Mouse (Mus musculus) limb, embryonic 15.5 days (tissue): ENCODE data around the gene Vsig8. TPM values are rescaled to one million over a fixed set of nuclear protein-coding genes. Genes with fewer than 3 reads are reported as not detected.

ENCODE experiments used
- ATAC-seq: fragments of 200-750 bp; cut with Nextera tagmentation; 2 replicates; pipeline ENCODE4 v1.8.0; 2017; ENCODE audit warnings: low read depth, moderate TSS enrichment; ENCODE audit not compliant: insufficient number of reproducible peaks, low FRiP score, low TSS enrichment
- H3K27ac ChIP-seq: fragments of 300-500 bp; sonication (generic); 2 replicates; pipeline ENCODE4 v1.5.1; 2015; ENCODE audit warnings: moderate library complexity, mild to moderate bottlenecking, inconsistent platforms
- H3K27me3 ChIP-seq: fragments of 300-500 bp; sonication (generic); 2 replicates; pipeline ENCODE4 v1.6.1; 2015; ENCODE audit warnings: inconsistent platforms
- H3K36me3 ChIP-seq: fragments of 300-500 bp; sonication (generic); 2 replicates; pipeline ENCODE4 v1.6.1; 2015; ENCODE audit warnings: inconsistent platforms
- H3K4me1 ChIP-seq: fragments of 300-500 bp; sonication (generic); 2 replicates; pipeline ENCODE4 v1.6.1; 2015; ENCODE audit warnings: inconsistent platforms
- H3K4me2 ChIP-seq: fragments of 300-500 bp; sonication (generic); 2 replicates; pipeline ENCODE4 v1.6.1; 2015; ENCODE audit warnings: mild to moderate bottlenecking, inconsistent platforms
- H3K4me3 ChIP-seq: fragments of 300-500 bp; sonication (generic); 2 replicates; pipeline ENCODE4 v1.5.1; 2015; ENCODE audit warnings: mild to moderate bottlenecking, inconsistent platforms
- H3K9ac ChIP-seq: fragments of 300-500 bp; sonication (generic); 2 replicates; pipeline ENCODE4 v1.6.1; 2015; ENCODE audit warnings: inconsistent platforms
- H3K9me3 ChIP-seq: fragments of 300-500 bp; sonication (generic); 2 replicates; pipeline ENCODE4 v1.6.1; 2016; ENCODE audit warnings: inconsistent platforms
- WGBS: fragments of 180-500 bp; shearing (Covaris S2); methylation state at CpG from one replicate; pipeline ENCODE4 v1.1.7; 2015; 5-methylcytosine and 5-hydroxymethylcytosine counted together
- polyA plus RNA-seq: library from polyadenylated mRNA; unstranded; fragments of >200 nt; fragmentation: Nextera tagmentation; extraction: Ambion mirVana; gene quantifications from 2 replicates; pipeline ENCODE4 v1.2.1, GENCODE M21; 2015

Gene Vsig8
- 3.7 and 3.8 TPM in 2 replicates for polyA plus RNA-seq

DNA sequence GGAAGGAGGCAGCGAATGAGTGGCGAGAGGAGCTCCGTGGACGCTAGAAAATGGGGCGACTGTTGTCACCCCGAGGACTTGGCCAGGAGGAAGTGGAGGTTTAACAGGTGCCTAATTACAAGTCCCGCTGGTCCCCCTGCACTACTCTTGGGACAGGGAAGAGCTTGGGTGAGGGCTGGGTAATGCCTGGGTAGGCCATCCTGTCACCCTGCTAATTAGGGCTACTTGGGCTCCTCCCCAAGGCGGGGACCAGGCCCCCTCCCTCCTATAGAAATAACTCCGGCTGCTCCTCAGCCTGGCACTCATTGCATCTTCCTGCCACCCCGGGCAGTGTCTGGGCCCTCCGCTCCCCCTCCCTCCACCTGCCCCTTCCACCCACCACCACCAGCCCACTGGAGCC, at the start of gene Vsig8:
Gene Vsig8 (plus strand): TSS at position 301 of the 400 bp plus-strand sequence.
- WGBS = 69% methylated on average over 11 of the region's 11 CpGs
- H3K9me3 ChIP-seq = no peaks in the 10 kb centered on the region
- H3K9ac ChIP-seq = no peak within 1 kb of the TSS
- no peak within 1 kb of the TSS for H3K4me3 ChIP-seq
- H3K4me2 ChIP-seq = no peak within 1 kb of the TSS
- H3K36me3 ChIP-seq = no peaks in the 10 kb centered on the region
- peaks cover 9% of the 10 kb centered on the region for H3K27me3 ChIP-seq
- no peak for ATAC-seq
- peaks cover 19% of the 10 kb centered on the region for H3K4me1 ChIP-seq
- no peak within 1 kb of the TSS for H3K27ac ChIP-seq

DNA sequence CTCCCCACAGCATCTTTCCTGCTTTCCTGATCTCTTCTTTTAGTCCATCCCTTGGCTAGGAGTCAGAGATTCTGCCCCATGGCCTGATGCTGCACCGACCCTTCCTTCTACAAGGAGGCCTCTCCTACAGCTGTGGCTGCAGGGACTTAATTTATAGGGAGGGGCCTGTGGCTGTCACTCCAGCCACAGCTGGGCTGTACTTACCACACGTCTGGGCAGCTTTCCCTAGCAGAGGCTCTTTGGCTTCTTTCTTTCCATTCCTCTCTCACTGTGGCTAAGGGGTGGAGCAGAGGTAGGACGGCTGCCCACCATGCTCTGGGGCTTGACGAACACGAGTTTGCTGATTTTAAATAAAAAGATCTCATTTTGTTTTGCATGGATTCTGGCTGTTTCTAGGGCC, 48.7 kb upstream of the Vsig8 start:
- Histone ChIP-seq H3K36me3 (peaks cover 18% of the 10 kb centered on the region), H3K4me1 (peaks cover 48% of the 10 kb centered on the region), H3K4me2 (no peak overlapping the region), H3K9me3 (no peaks in the 10 kb centered on the region), H3K4me3 (no peak overlapping the region), H3K9ac (no peak overlapping the region), H3K27me3 (no peaks in the 10 kb centered on the region), H3K27ac (peak overlapping the region; percentile 47; the same call in 1 of the 2 replicates)
- WGBS = 34% methylated on average over 5 of the region's 5 CpGs
- peak; percentile 18; the same call in 1 of the 2 replicates for ATAC-seq

DNA sequence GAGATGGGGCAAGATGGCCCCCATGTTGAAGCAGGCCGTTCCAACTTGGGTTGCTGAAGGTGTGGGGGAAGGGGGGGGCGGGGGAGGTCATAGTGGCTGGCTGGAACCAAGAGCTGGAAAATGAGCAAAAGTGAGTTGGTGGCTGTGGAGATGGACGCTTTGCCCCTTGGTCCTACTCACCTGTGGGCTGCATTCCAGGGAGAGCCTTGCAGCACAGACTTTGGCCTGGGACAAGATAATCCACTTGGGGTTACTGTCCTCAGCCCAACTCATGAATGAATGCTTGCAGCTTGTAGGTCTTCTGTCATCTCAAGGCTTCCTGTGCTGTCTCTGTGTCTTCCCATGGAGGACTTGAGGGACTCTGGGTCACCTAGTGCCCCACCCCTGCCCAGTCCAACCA, 48.0 kb upstream of the Vsig8 start:
- Histone ChIP-seq H3K9me3 (no peaks in the 10 kb centered on the region), H3K27me3 (no peaks in the 10 kb centered on the region), H3K4me1 (peaks cover 41% of the 10 kb centered on the region), H3K36me3 (peaks cover 18% of the 10 kb centered on the region), H3K4me2 (no peak overlapping the region), H3K27ac (0 out of 2 replicates have a peak overlapping the region, but pooled peaks have one; percentile 47), H3K9ac (no peak overlapping the region), H3K4me3 (no peak overlapping the region)
- WGBS = 80% methylated on average over 3 of the region's 3 CpGs
- ATAC-seq = no peak

DNA sequence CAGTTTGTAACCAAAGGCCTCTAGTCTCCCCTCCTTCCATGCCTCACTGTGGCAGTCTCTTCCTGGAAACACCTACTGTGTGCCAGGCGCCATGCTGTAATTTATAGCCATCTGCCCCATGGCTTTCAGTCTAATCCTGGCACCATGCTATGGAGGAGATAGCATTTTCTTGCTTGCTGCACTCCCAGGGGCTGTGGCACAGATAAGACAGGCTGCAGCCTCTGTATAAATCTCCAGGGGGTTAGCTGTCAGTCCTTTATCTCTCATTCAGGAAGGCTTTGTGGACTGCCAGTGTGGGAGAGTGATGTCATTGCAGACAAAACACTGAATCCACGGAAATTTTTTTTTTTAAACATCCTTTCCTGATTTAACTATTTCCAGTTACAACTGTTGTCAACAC, 47.6 kb upstream of the Vsig8 start:
- H3K36me3 ChIP-seq = peaks cover 18% of the 10 kb centered on the region
- peaks cover 40% of the 10 kb centered on the region for H3K4me1 ChIP-seq
- H3K27me3 ChIP-seq = no peaks in the 10 kb centered on the region
- ATAC-seq = no peak
- H3K9me3 ChIP-seq = no peaks in the 10 kb centered on the region
- H3K4me2 ChIP-seq = no peak overlapping the region
- H3K4me3 ChIP-seq = no peak overlapping the region
- H3K9ac ChIP-seq = no peak overlapping the region
- WGBS = 53% methylated on average over 2 of the region's 2 CpGs
- no peak overlapping the region for H3K27ac ChIP-seq

DNA sequence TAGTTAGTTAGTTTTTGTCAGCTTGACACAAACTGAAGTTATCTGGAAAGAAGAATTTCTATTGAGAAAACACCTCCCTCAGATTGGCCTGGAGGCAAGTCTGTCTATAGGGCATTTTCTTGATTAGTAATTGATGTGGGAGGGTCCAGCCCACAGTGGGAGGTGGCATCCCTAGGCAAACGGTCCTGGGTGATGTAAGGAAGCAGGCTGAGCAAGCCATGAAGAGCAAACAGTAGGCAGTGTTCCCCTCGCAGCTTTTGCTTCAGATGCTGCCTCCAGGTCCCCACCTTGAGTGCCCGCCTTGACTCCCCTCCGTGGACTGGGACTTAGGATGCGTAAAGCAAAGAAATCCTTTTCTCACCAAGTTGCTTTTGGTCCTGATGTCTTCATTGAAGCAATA, 46.5 kb upstream of the Vsig8 start:
- 82% methylated on average over 5 of the region's 5 CpGs for WGBS
- no peak for ATAC-seq
- H3K4me3 ChIP-seq = no peak overlapping the region
- no peak overlapping the region for H3K27ac ChIP-seq
- H3K9ac ChIP-seq = no peak overlapping the region
- H3K9me3 ChIP-seq = no peaks in the 10 kb centered on the region
- no peak overlapping the region for H3K4me2 ChIP-seq
- H3K36me3 ChIP-seq = peaks cover 18% of the 10 kb centered on the region
- H3K4me1 ChIP-seq = peaks cover 40% of the 10 kb centered on the region
- H3K27me3 ChIP-seq = no peaks in the 10 kb centered on the region

DNA sequence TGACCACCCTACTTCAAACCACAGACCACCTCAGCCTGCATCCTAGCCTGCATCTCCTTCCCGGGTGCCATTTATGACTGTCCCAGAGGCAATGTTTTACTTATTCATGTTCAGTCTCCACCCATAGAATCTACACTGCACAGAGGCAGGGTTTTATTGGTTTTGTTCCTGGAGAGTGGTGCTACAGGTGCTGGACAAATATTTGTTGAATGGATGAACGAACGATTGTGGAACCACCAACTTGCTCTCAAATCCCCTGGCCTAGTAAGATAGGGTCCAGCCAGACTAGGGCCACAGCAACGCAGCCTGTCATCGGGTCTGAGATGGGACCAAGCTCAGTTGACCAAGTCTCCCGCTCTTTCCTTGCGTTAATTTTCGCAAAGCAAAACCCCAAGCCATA, 45.8 kb upstream of the Vsig8 start:
- no peak overlapping the region for H3K4me2 ChIP-seq
- no peak for ATAC-seq
- no peak overlapping the region for H3K27ac ChIP-seq
- H3K27me3 ChIP-seq = no peaks in the 10 kb centered on the region
- no peaks in the 10 kb centered on the region for H3K9me3 ChIP-seq
- H3K36me3 ChIP-seq = peaks cover 15% of the 10 kb centered on the region
- peaks cover 33% of the 10 kb centered on the region for H3K4me1 ChIP-seq
- 32% methylated on average over 8 of the region's 8 CpGs for WGBS
- H3K9ac ChIP-seq = no peak overlapping the region
- no peak overlapping the region for H3K4me3 ChIP-seq

DNA sequence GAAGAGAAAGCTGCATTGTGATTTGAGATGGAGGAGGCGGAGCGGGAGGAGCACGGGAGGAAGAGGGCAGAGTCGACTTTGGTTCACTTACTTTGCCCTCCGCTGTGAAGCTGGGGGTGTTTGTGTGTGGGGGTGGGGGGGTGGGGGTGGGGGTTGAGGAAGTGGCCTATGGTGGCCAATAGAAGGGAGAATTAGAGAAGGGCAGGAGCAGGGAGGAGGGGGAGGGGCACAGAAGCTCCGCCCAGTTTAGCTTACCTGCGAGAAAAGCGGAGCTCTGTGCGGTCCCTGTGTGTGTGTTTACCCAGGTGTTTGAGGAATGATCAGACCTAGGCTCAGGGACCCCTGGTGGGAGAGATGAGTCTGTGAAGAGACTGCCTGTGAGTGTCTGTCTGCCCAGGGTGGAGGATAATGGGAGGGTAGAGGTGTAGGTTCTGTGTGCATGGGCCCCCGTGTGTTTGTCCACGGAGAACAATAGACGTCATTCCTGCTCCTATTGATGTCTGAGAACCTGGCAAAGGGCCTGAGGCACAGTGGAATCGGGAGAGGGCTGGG, 45.2 kb upstream of the Vsig8 start:
- Histone ChIP-seq H3K27me3 (no peaks in the 10 kb centered on the region), H3K9ac (no peak overlapping the region), H3K4me2 (no peak overlapping the region), H3K36me3 (peaks cover 10% of the 10 kb centered on the region), H3K4me1 (peaks cover 29% of the 10 kb centered on the region), H3K4me3 (no peak overlapping the region), H3K27ac (no peak overlapping the region), H3K9me3 (no peaks in the 10 kb centered on the region)
- no peak for ATAC-seq
- 31% methylated on average over 13 of the region's 13 CpGs for WGBS

DNA sequence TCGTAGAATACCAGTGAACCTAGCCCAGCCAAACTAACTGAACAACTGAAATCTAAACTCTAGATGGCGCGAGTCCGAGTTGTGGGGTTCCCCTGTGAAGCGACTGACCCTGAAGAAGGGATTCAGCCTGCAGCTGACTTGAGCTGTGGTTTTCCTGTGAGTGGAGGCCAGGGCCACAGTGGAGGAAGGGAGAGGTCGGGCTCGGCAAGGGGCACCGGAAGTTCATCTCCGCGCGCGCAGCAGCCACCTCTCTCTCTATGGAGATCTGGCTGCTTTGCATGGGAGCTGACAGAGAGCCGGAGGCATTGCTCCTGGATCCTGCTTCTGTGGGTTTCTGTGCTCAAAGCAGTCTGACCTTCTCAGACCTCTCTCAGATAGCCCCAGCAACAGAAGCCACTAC, 42.8 kb upstream of the Vsig8 start:
- Histone ChIP-seq H3K27ac (peak overlapping the region; percentile 57), H3K4me1 (peaks cover 14% of the 10 kb centered on the region; the same call in 1 of the 2 replicates), H3K27me3 (no peaks in the 10 kb centered on the region), H3K4me2 (no peak overlapping the region), H3K9ac (no peak overlapping the region), H3K9me3 (no peaks in the 10 kb centered on the region), H3K4me3 (no peak overlapping the region), H3K36me3 (no peaks in the 10 kb centered on the region; the same call in 1 of the 2 replicates)
- 28% methylated on average over 13 of the region's 13 CpGs for WGBS
- ATAC-seq = no peak

DNA sequence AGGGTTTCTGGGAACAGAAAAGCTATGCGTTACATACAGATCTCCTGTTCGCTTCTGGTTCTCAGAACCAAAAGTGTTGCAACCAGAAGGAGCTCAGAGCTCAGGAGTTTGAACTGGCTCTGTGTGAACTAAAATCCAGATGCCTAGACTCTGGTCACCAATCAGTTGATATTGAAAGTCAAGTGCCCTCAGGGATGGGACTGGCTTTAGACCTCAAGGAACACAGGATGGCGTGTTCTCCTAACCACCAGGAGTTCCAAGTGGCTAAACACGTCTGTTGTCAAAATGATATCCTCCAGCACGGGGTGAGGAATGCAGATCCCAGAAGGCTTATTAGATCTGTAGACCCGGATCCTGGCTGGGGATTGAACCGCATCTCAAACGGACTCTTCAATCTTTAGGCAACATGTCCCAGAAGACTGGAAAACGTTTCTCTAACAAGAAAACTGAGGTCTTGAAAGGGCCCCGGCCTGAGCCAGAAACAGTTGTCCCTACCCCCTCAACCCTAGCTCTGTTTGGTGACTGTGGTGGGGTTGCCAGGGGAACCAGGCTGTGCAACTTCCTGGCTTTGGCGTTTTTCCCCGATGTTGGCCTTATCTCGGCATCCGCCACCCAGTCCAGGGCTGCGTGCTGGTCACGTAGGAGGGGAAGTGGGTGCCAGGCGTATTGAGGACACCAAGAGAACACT, 42.1 kb upstream of the Vsig8 start:
- WGBS = 65% methylated on average over 17 of the region's 17 CpGs
- H3K27me3 ChIP-seq = no peaks in the 10 kb centered on the region
- H3K9me3 ChIP-seq = no peaks in the 10 kb centered on the region
- H3K4me2 ChIP-seq = no peak overlapping the region
- no peak overlapping the region for H3K4me3 ChIP-seq
- no peak overlapping the region for H3K9ac ChIP-seq
- H3K27ac ChIP-seq = peak overlapping the region; percentile 57
- peaks cover 12% of the 10 kb centered on the region; the same call in 1 of the 2 replicates for H3K4me1 ChIP-seq
- no peak for ATAC-seq
- H3K36me3 ChIP-seq = no peaks in the 10 kb centered on the region; the same call in 1 of the 2 replicates

DNA sequence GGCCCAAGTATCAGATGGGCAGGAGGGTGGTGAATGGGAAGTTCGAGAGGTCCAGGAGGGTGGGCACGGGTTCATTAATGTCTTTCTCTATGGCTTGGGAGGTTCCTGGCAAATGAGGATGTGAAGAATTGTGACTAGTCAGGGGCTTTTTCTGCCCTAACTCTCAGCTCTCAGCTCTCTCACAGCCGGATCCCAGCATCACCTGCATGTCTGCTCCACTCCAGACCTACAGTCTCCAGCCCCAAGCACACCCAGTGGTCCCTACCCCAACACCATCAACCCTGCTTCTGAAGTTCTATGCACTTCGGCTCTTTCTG, 41.6 kb upstream of the Vsig8 start:
- H3K9ac ChIP-seq = no peak overlapping the region
- ATAC-seq = no peak
- H3K36me3 ChIP-seq = no peaks in the 10 kb centered on the region
- WGBS = 70% methylated on average over 4 of the region's 4 CpGs
- H3K4me2 ChIP-seq = no peak overlapping the region
- no peaks in the 10 kb centered on the region for H3K9me3 ChIP-seq
- H3K4me1 ChIP-seq = peaks cover 12% of the 10 kb centered on the region; the same call in 1 of the 2 replicates
- H3K27me3 ChIP-seq = no peaks in the 10 kb centered on the region
- H3K27ac ChIP-seq = no peak overlapping the region; the same call in 1 of the 2 replicates
- no peak overlapping the region for H3K4me3 ChIP-seq

DNA sequence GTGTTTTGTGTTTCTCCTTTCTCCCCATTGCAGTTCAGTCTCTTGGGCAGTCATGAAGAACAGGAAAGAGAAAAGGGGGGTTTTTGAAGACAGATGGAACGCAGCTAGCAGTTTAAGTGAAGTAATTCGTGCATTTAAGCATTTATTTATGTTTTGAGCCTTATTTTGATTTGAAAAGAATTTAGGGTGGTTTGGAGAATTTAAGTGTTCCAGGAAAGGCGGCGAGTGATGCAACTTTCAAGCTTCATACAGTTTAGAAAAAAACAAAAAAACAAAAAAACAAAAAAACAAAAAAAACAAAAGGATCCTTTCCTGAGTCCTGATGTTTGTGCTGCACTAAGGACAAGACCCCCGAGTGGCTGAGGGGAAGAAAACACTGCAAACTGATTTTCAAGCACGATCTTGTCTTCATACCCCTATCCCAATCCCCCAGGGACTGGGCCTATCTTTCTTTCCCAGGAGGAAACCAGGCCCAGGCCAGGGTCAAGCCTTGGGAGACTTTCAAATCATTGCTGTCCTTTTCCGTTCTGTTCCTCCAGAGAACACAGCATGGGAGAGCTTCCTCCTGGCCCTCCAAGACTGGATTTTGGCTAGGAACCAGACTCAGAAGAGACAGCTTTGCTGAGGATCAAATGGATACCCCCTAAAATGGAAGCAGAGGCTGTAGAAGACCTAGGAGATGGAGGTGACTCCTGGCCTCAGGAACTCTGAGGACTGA, 41.0 kb upstream of the Vsig8 start:
- ATAC-seq = no peak
- Histone ChIP-seq H3K4me1 (peaks cover 14% of the 10 kb centered on the region; the same call in 1 of the 2 replicates), H3K27ac (no peak overlapping the region), H3K36me3 (no peaks in the 10 kb centered on the region), H3K4me2 (no peak overlapping the region), H3K9ac (no peak overlapping the region), H3K9me3 (no peaks in the 10 kb centered on the region), H3K27me3 (no peaks in the 10 kb centered on the region), H3K4me3 (no peak overlapping the region)
- WGBS = 76% methylated on average over 7 of the region's 7 CpGs

DNA sequence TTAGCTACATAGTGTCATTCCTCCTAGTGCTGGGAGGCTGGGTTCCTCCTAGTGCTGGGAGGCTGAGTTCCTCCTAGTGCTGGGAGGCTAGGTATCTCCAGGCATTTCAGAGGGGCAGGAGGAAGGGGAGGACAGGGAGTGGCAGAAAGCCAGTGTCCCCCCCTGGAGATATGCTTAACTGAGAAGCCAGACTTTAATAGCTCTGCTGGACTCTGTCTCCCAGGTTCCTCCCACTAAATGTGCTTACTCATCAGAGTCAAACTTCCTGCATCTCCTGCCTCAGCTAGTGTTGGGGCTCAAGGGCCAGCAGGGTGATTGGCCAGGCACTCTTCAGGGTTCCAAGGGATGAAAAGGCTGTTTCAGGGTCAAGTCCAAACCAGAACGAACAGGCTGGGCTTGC, 40.3 kb upstream of the Vsig8 start:
- no peak overlapping the region for H3K4me3 ChIP-seq
- peaks cover 15% of the 10 kb centered on the region; the same call in 1 of the 2 replicates for H3K4me1 ChIP-seq
- no peak overlapping the region for H3K27ac ChIP-seq
- no peaks in the 10 kb centered on the region for H3K36me3 ChIP-seq
- H3K9ac ChIP-seq = no peak overlapping the region
- no peak; the same call in 1 of the 2 replicates for ATAC-seq
- no peak overlapping the region for H3K4me2 ChIP-seq
- H3K9me3 ChIP-seq = no peaks in the 10 kb centered on the region
- 58% methylated on average over 1 of the region's 1 CpGs for WGBS
- no peaks in the 10 kb centered on the region for H3K27me3 ChIP-seq
